Mouse (Mus musculus): ENCODE data around the gene Cytl1.

DNA sequence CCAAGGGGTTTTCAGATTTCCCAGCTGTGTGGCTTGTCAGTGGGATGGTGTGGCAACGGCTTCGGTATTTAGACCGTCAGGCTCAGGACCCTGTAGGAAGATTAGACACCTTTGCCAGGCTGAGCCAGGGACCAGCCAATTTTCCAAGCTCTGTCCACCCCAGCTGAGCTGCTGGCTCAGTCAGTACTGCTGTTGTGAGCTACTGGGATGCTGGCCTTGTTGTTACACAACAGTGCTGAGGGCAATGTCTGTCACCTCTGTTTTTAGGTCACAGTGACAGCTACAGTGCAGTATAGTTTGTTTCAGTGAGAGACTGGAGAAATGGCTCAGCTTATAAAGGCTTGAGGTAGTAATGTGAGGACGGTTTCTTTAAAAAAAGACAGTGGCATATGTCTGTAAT lies 38.7 kb downstream of the Cytl1 start:
- TF ChIP-seq CTCF (IDR thresholded peaks at IDR 0.05; ENCODE audit: extremely low read depth, insufficient read depth, insufficient read length, insufficient replicate concordance) (no peak), POLR2A (IDR thresholded peaks at IDR 0.05; ENCODE audit: low read depth, low read length) (no peak)
